Comparison of ENCODE assay signal across 9 mouse cellular contexts in the genomic region with DNA sequence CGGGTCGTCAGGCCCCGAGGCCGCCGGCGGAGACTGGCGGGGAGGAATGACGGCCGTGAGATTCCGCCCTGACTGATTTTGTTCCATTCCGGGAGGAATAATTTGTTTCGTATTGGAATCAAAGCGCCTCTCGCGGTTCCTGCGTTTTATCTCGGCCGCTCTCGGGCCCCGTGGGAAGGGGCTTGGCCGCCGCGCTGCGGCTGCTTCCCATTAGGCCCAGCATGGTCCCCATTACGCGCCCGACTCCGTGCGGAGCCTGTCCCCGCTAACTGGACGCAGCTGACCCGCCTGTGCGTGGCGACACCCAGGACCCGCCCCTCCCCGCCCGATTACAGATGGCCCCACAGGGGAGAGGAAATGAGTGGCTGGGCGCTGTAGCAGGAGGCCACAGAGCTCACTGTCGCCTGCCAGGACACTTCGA. TPM values are rescaled to one million over a fixed set of nuclear protein-coding genes. Genes with fewer than 3 reads are reported as not detected.
DNase-seq lines count a peak whose midpoint lies in the region; ATAC-seq and TF ChIP-seq lines count a peak whose summit lies in the region.
"Had no signal": no experiment of that assay in that cellular context is flagged by ENCODE, and none has a peak within 500 bp of the region (broad histone marks: within the 10 kb centered on the region; RNA-seq: fewer than 3 reads in every experiment).

No protein-coding gene starts in this region.

- 4% methylated on average over 40 of the region's 40 CpGs for WGBS in forebrain, postnatal 0 days

- TF ChIP-seq CTCF in E14TG2a.4 (conservative IDR thresholded peaks at IDR 0.05; ENCODE audit: low read length) = no peak
- TF ChIP-seq CTCF in forebrain, postnatal 0 days (IDR thresholded peaks at IDR 0.05; ENCODE audit: low read depth) = no peak

- H3K27me3 ChIP-seq in E14TG2a.4 (ENCODE audit: insufficient read depth, low read length) = peaks cover 57% of the 10 kb centered on the region
- peaks cover 70% of the 10 kb centered on the region for H3K27me3 ChIP-seq in forebrain, postnatal 0 days (ENCODE audit: insufficient read depth, low read length)
- peaks cover 86% of the 10 kb centered on the region for H3K27me3 ChIP-seq in megakaryocyte, embryonic 14.5 days (replicated peaks)

- peak; percentile 42 for DNase-seq in adrenal gland, adult 2 months
- DNase-seq in adrenal gland, adult 8-10 months = no peak
- DNase-seq in forebrain, postnatal 0 days = no peak
- DNase-seq in cerebellum, adult 11-12 months = no peak
- DNase-seq in lung, postnatal 36 days = no peak

- peaks cover 31% of the 10 kb centered on the region for H3K4me1 ChIP-seq in E14TG2a.4 (replicated peaks; ENCODE audit: low read depth, low read length)
- no peaks in the 10 kb centered on the region for H3K4me1 ChIP-seq in forebrain, postnatal 0 days (ENCODE audit: insufficient read depth)
- H3K4me1 ChIP-seq in megakaryocyte, embryonic 14.5 days = peaks cover 18% of the 10 kb centered on the region

- H3K4me2 ChIP-seq in forebrain, postnatal 0 days (ENCODE audit: low read depth) = peak overlapping the region; percentile 41

- H3K36me3 ChIP-seq in E14TG2a.4 (ENCODE audit: insufficient read depth, low read length) = no peaks in the 10 kb centered on the region
- H3K36me3 ChIP-seq in forebrain, postnatal 0 days (ENCODE audit: insufficient read depth) = no peaks in the 10 kb centered on the region
- no peaks in the 10 kb centered on the region for H3K36me3 ChIP-seq in megakaryocyte, embryonic 14.5 days (replicated peaks; ENCODE audit: low read length)

- no peak; the same call in 1 of the 2 replicates for ATAC-seq in forebrain, postnatal 0 days
- no peak for ATAC-seq in erythroblast, adult 5-6 weeks (replicated peaks; ENCODE audit: low FRiP score, poor library complexity, severe bottlenecking)

- H3K4me3 ChIP-seq in E14TG2a.4 (replicated peaks; ENCODE audit: low read length) = peak overlapping the region; percentile 68
- peak overlapping the region; percentile 27 for H3K4me3 ChIP-seq in forebrain, postnatal 0 days (ENCODE audit: low read depth, low read length)
- peak overlapping the region; percentile 88 for H3K4me3 ChIP-seq in megakaryocyte, embryonic 14.5 days (replicated peaks)
- H3K4me3 ChIP-seq: erythroblast, embryonic 14.5 days had no signal

- 0 out of 2 replicates have a peak overlapping the region, but pooled peaks have one; percentile 6 for H3K9ac ChIP-seq in forebrain, postnatal 0 days

- H3K27ac ChIP-seq in forebrain, postnatal 0 days (ENCODE audit: low read depth, low read length) = no peak overlapping the region

- H3K9me3 ChIP-seq in E14TG2a.4 (ENCODE audit: low read length) = peaks cover 8% of the 10 kb centered on the region
- 0 out of 2 replicates have a peak, but pooled peaks cover 6% of the 10 kb centered on the region for H3K9me3 ChIP-seq in forebrain, postnatal 0 days (ENCODE audit: low read length)
- H3K9me3 ChIP-seq in megakaryocyte, embryonic 14.5 days = peaks cover 24% of the 10 kb centered on the region

RNA-seq across cellular contexts. Expression of gene Faim, which starts 13.1 kb away (rescaled TPM):
- 10 to 100 TPM; 20.6 to 22.0 TPM for total RNA-seq in adrenal gland, adult 2 months (2021)
- polyA plus RNA-seq in adrenal gland, adult 2 months (2012; rRNA removed) = 0.83 and 1.1 TPM in 2 replicates
- 10 to 100 TPM; 17.6 to 23.5 (median 20.7) TPM for total RNA-seq in adrenal gland, adult 8-10 months (2022)
- 50.7 and 53.9 TPM in 2 replicates for total RNA-seq in forebrain, postnatal 0 days (2014; rRNA removed)
- 101 and 106 TPM in 2 replicates for polyA plus RNA-seq in forebrain, postnatal 0 days (2015; fragmentation: Nextera tagmentation; extraction: Ambion mirVana)
- polyA plus RNA-seq in megakaryocyte, embryonic 14.5 days (2012; ENCODE audit: insufficient read depth, low replicate concordance) = 16.5 TPM in 1 of 2 replicates, not detected in the other
- total RNA-seq in erythroblast, adult 5-6 weeks (2015; ENCODE audit: low replicate concordance) = 2.9 and 6.5 TPM in 2 replicates
- total RNA-seq in erythroblast, adult 5-6 weeks (2017; ENCODE audit: low replicate concordance) = 13.3 and 25.0 TPM in 2 replicates

RNA-seq across cellular contexts. Expression of gene Foxl2, which starts 18.0 kb away (rescaled TPM):
- under 1 TPM in 1 of 2 experiments, not detected in 1; 0.20 TPM for total RNA-seq in adrenal gland, adult 2 months (2021)
- 0.04 and 0.35 TPM in 2 replicates for polyA plus RNA-seq in adrenal gland, adult 2 months (2012; rRNA removed)
- total RNA-seq in adrenal gland, adult 8-10 months (2022) = 1 to 10 TPM in 2 of 4 experiments, not detected in 2; 3.0 to 3.5 TPM
- 0.08 and 0.71 TPM in 2 replicates for total RNA-seq in forebrain, postnatal 0 days (2014; rRNA removed)
- polyA plus RNA-seq in forebrain, postnatal 0 days (2015; fragmentation: Nextera tagmentation; extraction: Ambion mirVana) = 0.43 and 0.61 TPM in 2 replicates
- polyA plus RNA-seq in megakaryocyte, embryonic 14.5 days (2012; ENCODE audit: insufficient read depth, low replicate concordance) = not detected in 2 replicates
- not detected in 2 replicates for total RNA-seq in erythroblast, adult 5-6 weeks (2015; ENCODE audit: low replicate concordance)
- total RNA-seq in erythroblast, adult 5-6 weeks (2017; ENCODE audit: low replicate concordance) = not detected in 2 replicates
- polyA plus RNA-seq: erythroblast, embryonic 14.5 days had no signal

Comparison
In these comparisons a context has a peak if more than half of its experiments do, and no peak if none do; other contexts are left out.
1. H3K4me3 ChIP-seq: peak in every context shown above with its lines; median percentile 88 in megakaryocyte, embryonic 14.5 days; 68 in E14TG2a.4; 27 in forebrain, postnatal 0 days.